Mouse (Mus musculus) heart, postnatal 25 days (tissue): ENCODE measurements at regions not wholly inside any gene's neighbourhood (a gene's known extent, or its start where the extent isn't known, plus 50 kb on each side); places are given as distances from the start of the nearest gene placed in this dataset.

Experiments
- DNase-seq: peaks from one replicate; pipeline ENCODE4 v3.0.0; 2022; ENCODE audit warnings: low spot score
- intact Hi-C: fragments of 180-260 bp; cut with DNase I; formaldehyde crosslinking; loops from one replicate; pipeline ENCODE4 v1.15.1; 2025

- no peak for DNase-seq
- intact Hi-C loops, result no loop called here
Observed at GRCm38 (mm10) chrX:11876636-11877035, 283.5 kb downstream of the Bcor start.

GRCm38 (mm10) chrX:11878028-11878427 lies 282.1 kb downstream of the Bcor start:
- intact Hi-C loops, result no loop called here

GRCm38 (mm10) chrX:11880972-11881371 lies 279.2 kb downstream of the Bcor start:
- intact Hi-C loops, result no loop called here
- no peak for DNase-seq

More at GRCm38 (mm10) chrX:11878028-11878427, 282.1 kb downstream of the Bcor start:
- no peak for DNase-seq

GRCm38 (mm10) chrX:11883738-11884716 lies 276.1 kb downstream of the Bcor start:
- no peak for DNase-seq
- intact Hi-C loops, result no loop called here

GRCm38 (mm10) chrX:11892396-11892795 lies 267.8 kb downstream of the Bcor start:
- no peak for DNase-seq
- intact Hi-C loops, result loop anchor here (5.0 kb wide), 1 partner anchor 185 kb away; no protein-coding TSS in a partner anchor

GRCm38 (mm10) chrX:11893606-11894279 lies 266.4 kb downstream of the Bcor start:
- intact Hi-C loops, result loop anchor here (5.0 kb wide), 1 partner anchor 184 kb away; no protein-coding TSS in a partner anchor
- DNase-seq, result no peak

GRCm38 (mm10) chrX:11894280-11894662 lies 265.9 kb downstream of the Bcor start:
- intact Hi-C loops, result loop anchor here (5.0 kb wide), 1 partner anchor 183 kb away; no protein-coding TSS in a partner anchor
- no peak for DNase-seq

- peak; percentile 46 for DNase-seq
- intact Hi-C loops, result no loop called here
Observed at GRCm38 (mm10) chrX:11895396-11895795, 264.8 kb downstream of the Bcor start.

GRCm38 (mm10) chrX:11898280-11898679 lies 261.9 kb downstream of the Bcor start:
- no peak for DNase-seq
- intact Hi-C loops, result no loop called here

- intact Hi-C loops, result no loop called here
- DNase-seq, result no peak
Observed at GRCm38 (mm10) chrX:11899051-11899450, 261.1 kb downstream of the Bcor start.

GRCm38 (mm10) chrX:11899914-11900313 lies 260.2 kb downstream of the Bcor start:
- intact Hi-C loops, result no loop called here
- no peak for DNase-seq

GRCm38 (mm10) chrX:11901791-11902190 lies 258.4 kb downstream of the Bcor start:
- intact Hi-C loops, result no loop called here
- DNase-seq, result no peak

GRCm38 (mm10) chrX:11903116-11903700 lies 256.9 kb downstream of the Bcor start:
- intact Hi-C loops, result no loop called here
- DNase-seq, result no peak

- intact Hi-C loops, result no loop called here
- no peak for DNase-seq
Observed at GRCm38 (mm10) chrX:11905231-11905630, 254.9 kb downstream of the Bcor start.

GRCm38 (mm10) chrX:11907167-11907566 lies 253.0 kb downstream of the Bcor start:
- intact Hi-C loops, result no loop called here
- DNase-seq, result peak; percentile 22

- no peak for DNase-seq
- intact Hi-C loops, result no loop called here
Observed at GRCm38 (mm10) chrX:11915984-11916383, 244.2 kb downstream of the Bcor start.

GRCm38 (mm10) chrX:11920231-11920630 lies 239.9 kb downstream of the Bcor start:
- intact Hi-C loops, result loop anchor here (5.0 kb wide), 1 partner anchor 37 kb away; no protein-coding TSS in a partner anchor

GRCm38 (mm10) chrX:11924639-11925302 lies 235.4 kb downstream of the Bcor start:
- no peak for DNase-seq
- intact Hi-C loops, result loop anchor here (5.0 kb wide), 1 partner anchor 33 kb away; no protein-coding TSS in a partner anchor

More at GRCm38 (mm10) chrX:11920231-11920630, 239.9 kb downstream of the Bcor start:
- DNase-seq, result peak; percentile 33

GRCm38 (mm10) chrX:11926868-11927535 lies 233.2 kb downstream of the Bcor start:
- intact Hi-C loops, result no loop called here
- no peak for DNase-seq
